Mouse (Mus musculus): ENCODE results near the gene 6820408C15Rik.

Gene 6820408C15Rik

GRCm38 (mm10) chr2:152415287-152415686, at the start of gene 6820408C15Rik:
6820408C15Rik (plus strand) TSS chr2:152415587.
- no peak for DNase-seq

- no peak for DNase-seq
Observed at GRCm38 (mm10) chr2:152367917-152368316, 47.5 kb upstream of the 6820408C15Rik start.

GRCm38 (mm10) chr2:152368532-152369140, 46.8 kb upstream of the 6820408C15Rik start:
- peak; percentile 62 for DNase-seq

GRCm38 (mm10) chr2:152372104-152372503, 43.3 kb upstream of the 6820408C15Rik start:
- no peak for DNase-seq

GRCm38 (mm10) chr2:152372661-152373060, 42.7 kb upstream of the 6820408C15Rik start:
- DNase-seq: no peak

- DNase-seq: no peak
Observed at GRCm38 (mm10) chr2:152373547-152373946, 41.8 kb upstream of the 6820408C15Rik start.

- DNase-seq: no peak
Observed at GRCm38 (mm10) chr2:152375652-152376344, 39.6 kb upstream of the 6820408C15Rik start.

GRCm38 (mm10) chr2:152376345-152376741, 39.0 kb upstream of the 6820408C15Rik start, which contains the start of gene Nrsn2:
Nrsn2 (minus strand) TSS chr2:152376638.
- DNase-seq: no peak

GRCm38 (mm10) chr2:152384191-152384590, 31.2 kb upstream of the 6820408C15Rik start:
- DNase-seq: no peak

GRCm38 (mm10) chr2:152392786-152393185, 22.6 kb upstream of the 6820408C15Rik start:
- DNase-seq: no peak

GRCm38 (mm10) chr2:152393225-152394017, 22.0 kb upstream of the 6820408C15Rik start:
- DNase-seq: no peak

GRCm38 (mm10) chr2:152395271-152395920, 20.0 kb upstream of the 6820408C15Rik start:
- no peak for DNase-seq

GRCm38 (mm10) chr2:152396110-152397003, 19.0 kb upstream of the 6820408C15Rik start:
- peak; percentile 91 for DNase-seq

GRCm38 (mm10) chr2:152397004-152397589, 18.3 kb upstream of the 6820408C15Rik start:
- peak; percentile 80 for DNase-seq

GRCm38 (mm10) chr2:152397680-152398435, 17.5 kb upstream of the 6820408C15Rik start, which contains the start of gene Sox12:
Sox12 (minus strand) TSS chr2:152398063.
- DNase-seq: peak; percentile 95

- peak; percentile 96 for DNase-seq
Observed at GRCm38 (mm10) chr2:152398691-152399090, 16.7 kb upstream of the 6820408C15Rik start.

- peak; percentile 40 for DNase-seq
Observed at GRCm38 (mm10) chr2:152399122-152399542, 16.3 kb upstream of the 6820408C15Rik start.

- DNase-seq: peak; percentile 98
Observed at GRCm38 (mm10) chr2:152406126-152406525, 9.3 kb upstream of the 6820408C15Rik start.

- no peak for DNase-seq
Observed at GRCm38 (mm10) chr2:152409781-152410180, 5.6 kb upstream of the 6820408C15Rik start.

- DNase-seq: peak; percentile 83
Observed at GRCm38 (mm10) chr2:152410971-152411371, 4.4 kb upstream of the 6820408C15Rik start.
